Mouse (Mus musculus) megakaryocyte-erythroid progenitor cell, adult 5-6 weeks (primary cell): ENCODE results near the gene Snd1. TPM values are rescaled to one million over a fixed set of nuclear protein-coding genes. Genes with fewer than 3 reads are reported as not detected.

Experiments used
- ATAC-seq: replicated peaks from 2 replicates; pipeline ENCODE4 v1.8.0; 2016; ENCODE audit warnings: mild to moderate bottlenecking, inconsistent platforms; ENCODE audit not compliant: severe bottlenecking, poor library complexity, low FRiP score, low TSS enrichment
- total RNA-seq, 2 experiments: library from RNA; stranded (forward) in 1 of 2; stranded (reverse) in 1 of 2; fragments of 200-1000, 215-1000 nt in 1 of 2; fragments of >200 nt in 1 of 2; fragmentation: Nextera tagmentation in 1 of 2; gene quantifications; 2 replicates each; pipeline ENCODE4 v1.2.3; 2014 to 2017

The Snd1 gene
- total RNA-seq, 2 experiments from 2014 or later: 65.7 to 188 TPM

- no peak for ATAC-seq
Observed at GRCm38 (mm10) chr6:28762132-28762775, 287.3 kb downstream of the Snd1 start.

GRCm38 (mm10) chr6:28766622-28767021 is 291.7 kb downstream of the Snd1 start:
- ATAC-seq: peak; percentile 60; the same call in 1 of the 2 replicates

GRCm38 (mm10) chr6:28767891-28768481 is 293.0 kb downstream of the Snd1 start:
- ATAC-seq: no peak

GRCm38 (mm10) chr6:28771331-28771730 is 296.4 kb downstream of the Snd1 start:
- no peak for ATAC-seq

- no peak for ATAC-seq
Observed at GRCm38 (mm10) chr6:28781696-28782095, 306.8 kb downstream of the Snd1 start.

- no peak for ATAC-seq
Observed at GRCm38 (mm10) chr6:28783082-28783647, 308.2 kb downstream of the Snd1 start.

- ATAC-seq: no peak
Observed at GRCm38 (mm10) chr6:28783953-28784352, 309.0 kb downstream of the Snd1 start.

- peak; percentile 49 for ATAC-seq
Observed at GRCm38 (mm10) chr6:28785770-28786169, 310.8 kb downstream of the Snd1 start.

- ATAC-seq: peak; percentile 61
Observed at GRCm38 (mm10) chr6:28787133-28787532, 312.2 kb downstream of the Snd1 start.

GRCm38 (mm10) chr6:28789685-28790084 is 314.7 kb downstream of the Snd1 start:
- no peak for ATAC-seq

- no peak for ATAC-seq
Observed at GRCm38 (mm10) chr6:28791183-28791582, 316.2 kb downstream of the Snd1 start.

- no peak for ATAC-seq
Observed at GRCm38 (mm10) chr6:28791809-28792208, 316.9 kb downstream of the Snd1 start.

- no peak for ATAC-seq
Observed at GRCm38 (mm10) chr6:28795380-28795779, 320.4 kb downstream of the Snd1 start.

GRCm38 (mm10) chr6:28795792-28796515 is 321.0 kb downstream of the Snd1 start:
- no peak for ATAC-seq

- no peak for ATAC-seq
Observed at GRCm38 (mm10) chr6:28799818-28800217, 324.9 kb downstream of the Snd1 start.

- ATAC-seq: no peak
Observed at GRCm38 (mm10) chr6:28800976-28801375, 326.0 kb downstream of the Snd1 start.

- no peak for ATAC-seq
Observed at GRCm38 (mm10) chr6:28803678-28804279, 328.8 kb downstream of the Snd1 start.

- ATAC-seq: no peak
Observed at GRCm38 (mm10) chr6:28804751-28805150, 329.8 kb downstream of the Snd1 start.

GRCm38 (mm10) chr6:28813057-28813456 is 338.1 kb downstream of the Snd1 start:
- ATAC-seq: no peak

- ATAC-seq: no peak
Observed at GRCm38 (mm10) chr6:28814895-28815294, 340.0 kb downstream of the Snd1 start.
